Mouse (Mus musculus): ENCODE results near the gene Stap2. TPM values are rescaled to one million over a fixed set of nuclear protein-coding genes. Genes with fewer than 3 reads are reported as not detected.

The Stap2 gene
- polyA plus RNA-seq, 1 experiment from 2014 or later, result 14.3 TPM

GRCm38 (mm10) chr17:55967186-55967585 lies 38.2 kb downstream of the Stap2 start:
- Histone ChIP-seq H3K9me3 (ENCODE audit: low read length) (no peaks in the 10 kb centered on the region), H3K9ac (replicated peaks) (no peak overlapping the region), H3K4me3 (ENCODE audit: low read depth, low read length) (no peak overlapping the region), H3K27ac (ENCODE audit: low read depth) (no peak overlapping the region), H3K4me2 (ENCODE audit: low read depth, low read length) (no peak overlapping the region), H3K4me1 (ENCODE audit: insufficient read depth) (peaks cover 8% of the 10 kb centered on the region), H3K27me3 (ENCODE audit: insufficient read depth, low read length) (peaks cover 24% of the 10 kb centered on the region), H3K36me3 (replicated peaks; ENCODE audit: insufficient read depth, low read length) (peaks cover 28% of the 10 kb centered on the region)
- ATAC-seq (no peak), DNase-seq (no peak)
- TF ChIP-seq CTCF (IDR thresholded peaks at IDR 0.05; ENCODE audit: low read depth) (no peak), EP300 (IDR thresholded peaks at IDR 0.05; ENCODE audit: low read depth) (no peak)
- 78% methylated on average over 4 of the region's 4 CpGs for WGBS (ENCODE audit: insufficient replicate concordance)

- no peak overlapping the region for H3K27ac ChIP-seq (ENCODE audit: low read depth)
- no peaks in the 10 kb centered on the region for H3K9me3 ChIP-seq (ENCODE audit: low read length)
- ATAC-seq, result no peak
- peaks cover 6% of the 10 kb centered on the region; the same call in 1 of the 2 replicates for H3K27me3 ChIP-seq (ENCODE audit: insufficient read depth, low read length)
- H3K4me1 ChIP-seq (ENCODE audit: insufficient read depth), result peaks cover 3% of the 10 kb centered on the region
- H3K9ac ChIP-seq (replicated peaks), result no peak overlapping the region
- no peak overlapping the region for H3K4me2 ChIP-seq (ENCODE audit: low read depth, low read length)
- no peak overlapping the region for H3K4me3 ChIP-seq (ENCODE audit: low read depth, low read length)
- TF ChIP-seq CTCF (IDR thresholded peaks at IDR 0.05; ENCODE audit: low read depth), result no peak
- TF ChIP-seq EP300 (IDR thresholded peaks at IDR 0.05; ENCODE audit: low read depth), result no peak
- WGBS (ENCODE audit: insufficient replicate concordance), result 81% methylated on average over 9 of the region's 9 CpGs
- no peak for DNase-seq
- H3K36me3 ChIP-seq (replicated peaks; ENCODE audit: insufficient read depth, low read length), result peaks cover 38% of the 10 kb centered on the region
Measured at GRCm38 (mm10) chr17:55964996-55965395, 40.4 kb downstream of the Stap2 start.

GRCm38 (mm10) chr17:55964496-55964895 lies 40.9 kb downstream of the Stap2 start:
- H3K4me2 ChIP-seq (ENCODE audit: low read depth, low read length), result no peak overlapping the region
- H3K36me3 ChIP-seq (replicated peaks; ENCODE audit: insufficient read depth, low read length), result peaks cover 38% of the 10 kb centered on the region
- H3K9me3 ChIP-seq (ENCODE audit: low read length), result no peaks in the 10 kb centered on the region
- peaks cover 8% of the 10 kb centered on the region for H3K4me1 ChIP-seq (ENCODE audit: insufficient read depth)
- H3K27me3 ChIP-seq (ENCODE audit: insufficient read depth, low read length), result peaks cover 1% of the 10 kb centered on the region; the same call in 1 of the 2 replicates
- H3K9ac ChIP-seq (replicated peaks), result no peak overlapping the region
- no peak overlapping the region for H3K4me3 ChIP-seq (ENCODE audit: low read depth, low read length)
- DNase-seq, result no peak
- 88% methylated on average over 10 of the region's 10 CpGs for WGBS (ENCODE audit: insufficient replicate concordance)
- no peak overlapping the region for H3K27ac ChIP-seq (ENCODE audit: low read depth)
- no peak for TF ChIP-seq EP300 (IDR thresholded peaks at IDR 0.05; ENCODE audit: low read depth)
- no peak for TF ChIP-seq CTCF (IDR thresholded peaks at IDR 0.05; ENCODE audit: low read depth)
- ATAC-seq, result no peak

- no peak overlapping the region for H3K9ac ChIP-seq (replicated peaks)
- peaks cover 13% of the 10 kb centered on the region for H3K4me1 ChIP-seq (ENCODE audit: insufficient read depth)
- 50% methylated on average over 14 of the region's 14 CpGs for WGBS (ENCODE audit: insufficient replicate concordance)
- no peaks in the 10 kb centered on the region for H3K27me3 ChIP-seq (ENCODE audit: insufficient read depth, low read length)
- no peak overlapping the region for H3K4me3 ChIP-seq (ENCODE audit: low read depth, low read length)
- no peaks in the 10 kb centered on the region for H3K9me3 ChIP-seq (ENCODE audit: low read length)
- H3K36me3 ChIP-seq (replicated peaks; ENCODE audit: insufficient read depth, low read length), result peaks cover 38% of the 10 kb centered on the region
- TF ChIP-seq CTCF (IDR thresholded peaks at IDR 0.05; ENCODE audit: low read depth) (no peak), EP300 (IDR thresholded peaks at IDR 0.05; ENCODE audit: low read depth) (no peak)
- peak; percentile 74 for DNase-seq
- peak overlapping the region; percentile 11 for H3K4me2 ChIP-seq (ENCODE audit: low read depth, low read length)
- H3K27ac ChIP-seq (ENCODE audit: low read depth), result peak overlapping the region; percentile 50
- peak; percentile 18 for ATAC-seq
Measured at GRCm38 (mm10) chr17:55963171-55963570, 42.2 kb downstream of the Stap2 start.

- ATAC-seq, result no peak
- WGBS (ENCODE audit: insufficient replicate concordance), result 81% methylated on average over 7 of the region's 7 CpGs
- Histone ChIP-seq H3K36me3 (replicated peaks; ENCODE audit: insufficient read depth, low read length) (peaks cover 31% of the 10 kb centered on the region), H3K9me3 (ENCODE audit: low read length) (no peaks in the 10 kb centered on the region), H3K4me3 (ENCODE audit: low read depth, low read length) (no peak overlapping the region), H3K27ac (ENCODE audit: low read depth) (no peak overlapping the region), H3K4me1 (ENCODE audit: insufficient read depth) (peaks cover 17% of the 10 kb centered on the region), H3K27me3 (ENCODE audit: insufficient read depth, low read length) (no peaks in the 10 kb centered on the region), H3K4me2 (ENCODE audit: low read depth, low read length) (no peak overlapping the region), H3K9ac (replicated peaks) (no peak overlapping the region)
- peak; percentile 11 for DNase-seq
- TF ChIP-seq EP300 (IDR thresholded peaks at IDR 0.05; ENCODE audit: low read depth) (no peak), CTCF (IDR thresholded peaks at IDR 0.05; ENCODE audit: low read depth) (no peak)
Measured at GRCm38 (mm10) chr17:55961631-55962030, 43.8 kb downstream of the Stap2 start.

- no peak overlapping the region for H3K9ac ChIP-seq (replicated peaks)
- no peak for DNase-seq
- no peak for ATAC-seq
- H3K36me3 ChIP-seq (replicated peaks; ENCODE audit: insufficient read depth, low read length), result peaks cover 23% of the 10 kb centered on the region
- H3K4me3 ChIP-seq (ENCODE audit: low read depth, low read length), result no peak overlapping the region
- no peak for TF ChIP-seq CTCF (IDR thresholded peaks at IDR 0.05; ENCODE audit: low read depth)
- no peak for TF ChIP-seq EP300 (IDR thresholded peaks at IDR 0.05; ENCODE audit: low read depth)
- H3K27me3 ChIP-seq (ENCODE audit: insufficient read depth, low read length), result no peaks in the 10 kb centered on the region
- H3K9me3 ChIP-seq (ENCODE audit: low read length), result no peaks in the 10 kb centered on the region
- no peak overlapping the region for H3K4me2 ChIP-seq (ENCODE audit: low read depth, low read length)
- H3K4me1 ChIP-seq (ENCODE audit: insufficient read depth), result peaks cover 23% of the 10 kb centered on the region
- H3K27ac ChIP-seq (ENCODE audit: low read depth), result no peak overlapping the region
Measured at GRCm38 (mm10) chr17:55960791-55961190, 44.6 kb downstream of the Stap2 start.

All from liver, postnatal 0 days (tissue).